Mouse (Mus musculus) mammary gland, adult 2 months (tissue): ENCODE data around the gene Dppa3. TPM values are rescaled to one million over a fixed set of nuclear protein-coding genes. Genes with fewer than 3 reads are reported as not detected.

Source experiments
- polyA plus RNA-seq: library from polyadenylated mRNA; depleted of rRNA; stranded (reverse); fragments of >200 nt; gene quantifications from 2 replicates; pipeline ENCODE4 v1.2.3, GENCODE M21; 2012; ENCODE audit warnings: low replicate concordance; rRNA removed

Dppa3 gene
- not detected in 2 replicates for polyA plus RNA-seq

GRCm38 (mm10) chr6:122626110-122626509, at the start of gene Dppa3:
TSS of gene Dppa3 (plus strand) at chr6:122626410.

DNA sequence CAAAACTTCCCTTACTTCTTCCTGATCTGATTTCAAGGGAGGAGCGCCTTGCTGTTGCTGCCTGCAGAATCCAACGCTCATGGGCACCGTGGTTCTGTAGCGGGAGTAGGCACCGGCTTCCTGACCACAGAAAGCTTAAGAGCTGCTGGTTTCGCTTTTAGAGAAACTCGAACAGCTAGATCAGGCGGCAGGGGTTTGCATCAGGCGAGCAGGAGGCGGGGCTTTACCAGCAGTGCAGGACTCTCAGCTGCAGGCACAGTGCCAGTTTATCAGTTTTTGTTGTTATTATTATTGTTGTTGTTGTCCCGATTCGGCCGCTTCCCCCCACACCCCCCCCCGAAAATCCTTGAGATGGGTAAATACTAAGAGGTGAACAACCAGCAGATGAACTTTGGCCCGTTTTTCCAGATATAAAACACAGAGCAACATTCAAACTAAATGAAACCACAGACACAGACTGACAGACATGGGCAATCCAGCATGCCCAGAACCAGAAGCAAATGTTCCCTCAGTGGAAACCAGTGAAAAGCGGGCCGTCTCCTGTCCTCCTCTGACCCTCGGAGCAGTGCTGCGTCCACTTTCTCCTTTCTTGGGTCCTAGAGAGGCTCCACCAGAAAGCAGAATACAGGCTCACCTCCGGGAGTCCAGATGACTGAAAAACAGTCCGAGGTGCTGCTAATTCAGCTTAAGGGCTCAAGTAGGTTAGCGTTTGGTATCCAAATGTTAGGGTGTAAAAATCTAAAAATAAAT, 23.8 kb upstream of the Dppa3 start, which contains the start of gene Apobec1:
Gene Apobec1, minus strand, starts transcription at position 203 of the 750 bp plus-strand sequence.

DNA sequence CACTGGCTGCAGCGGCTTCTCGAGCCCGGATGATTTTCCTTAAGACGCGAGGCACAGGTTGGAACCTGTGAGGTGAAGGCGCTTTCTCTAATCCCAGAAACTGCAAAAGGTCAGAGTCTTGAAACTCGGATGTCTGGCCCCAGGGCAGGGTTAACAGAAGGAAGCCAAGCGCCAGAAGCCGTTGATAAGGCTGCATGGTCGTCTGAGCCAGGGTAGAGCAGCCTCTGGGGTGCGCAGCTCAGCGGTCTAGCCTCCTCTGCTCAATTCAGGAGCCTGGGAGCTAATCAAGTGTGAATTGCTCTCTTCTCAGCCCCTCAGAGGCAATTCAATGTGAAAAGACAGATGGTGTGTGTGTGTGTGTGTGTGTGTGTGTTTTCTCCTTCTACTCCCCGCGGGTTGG, 16.4 kb upstream of the Dppa3 start, which contains the start of gene Gdf3:
Gene Gdf3, minus strand, starts transcription at position 317 of the 400 bp plus-strand sequence.

Other genes starting within 250 kb of the Dppa3 start
- gene Rimklb, start 127.6 kb upstream of the Dppa3 start, polyA plus RNA-seq: 0.26 and 0.29 TPM in 2 replicates
- gene Mfap5, start 120.6 kb upstream of the Dppa3 start, polyA plus RNA-seq: 325 and 525 TPM in 2 replicates
- 0.43 TPM in 1 of 2 replicates, not detected in the other for gene Aicda, start 72.6 kb upstream of the Dppa3 start, polyA plus RNA-seq
- 44.7 and 63.3 TPM in 2 replicates for gene Apobec1, start 24.0 kb upstream of the Dppa3 start, polyA plus RNA-seq
- 0.10 TPM in 2 replicates for gene Gdf3, start 16.3 kb upstream of the Dppa3 start, polyA plus RNA-seq
- gene Nanog, start 81.1 kb downstream of the Dppa3 start, polyA plus RNA-seq: 0.14 and 0.22 TPM in 2 replicates
- gene Slc2a3, start 175.2 kb downstream of the Dppa3 start, polyA plus RNA-seq: 5.2 and 7.5 TPM in 2 replicates
- gene Foxj2, start 193.5 kb downstream of the Dppa3 start, polyA plus RNA-seq: 12.5 and 17.2 TPM in 2 replicates
- 5.6 and 17.1 TPM in 2 replicates for gene C3ar1, start 229.8 kb downstream of the Dppa3 start, polyA plus RNA-seq
- gene Necap1, start 248.1 kb downstream of the Dppa3 start, polyA plus RNA-seq: 9.5 and 23.8 TPM in 2 replicates